Mouse (Mus musculus): ENCODE measurements at regions not wholly inside any gene's neighbourhood (a gene's known extent, or its start where the extent isn't known, plus 50 kb on each side); places are given as distances from the start of the nearest gene placed in this dataset.

- CTCF ChIA-PET = no interaction called here
Measured at GRCm38 (mm10) chr1:120759380-120759779, 157.2 kb downstream of the En1 start.

- CTCF ChIA-PET = no interaction called here
Measured at GRCm38 (mm10) chr1:120761364-120761763, 159.1 kb downstream of the En1 start.

- CTCF ChIA-PET = interaction anchor here (0.6 kb wide), 1 partner anchor 258 kb away, joined by 3 read pairs; no protein-coding TSS in a partner anchor
Measured at GRCm38 (mm10) chr1:120762498-120762897, 160.3 kb downstream of the En1 start.

- CTCF ChIA-PET = interaction anchor here (0.6 kb wide), 1 partner anchor 257 kb away, joined by 3 read pairs; no protein-coding TSS in a partner anchor
Measured at GRCm38 (mm10) chr1:120762921-120763595, 160.8 kb downstream of the En1 start.

- CTCF ChIA-PET = no interaction called here
Measured at GRCm38 (mm10) chr1:120767054-120767453, 164.8 kb downstream of the En1 start.

GRCm38 (mm10) chr1:120771269-120771668, 169.1 kb downstream of the En1 start:
- CTCF ChIA-PET = no interaction called here

DNA sequence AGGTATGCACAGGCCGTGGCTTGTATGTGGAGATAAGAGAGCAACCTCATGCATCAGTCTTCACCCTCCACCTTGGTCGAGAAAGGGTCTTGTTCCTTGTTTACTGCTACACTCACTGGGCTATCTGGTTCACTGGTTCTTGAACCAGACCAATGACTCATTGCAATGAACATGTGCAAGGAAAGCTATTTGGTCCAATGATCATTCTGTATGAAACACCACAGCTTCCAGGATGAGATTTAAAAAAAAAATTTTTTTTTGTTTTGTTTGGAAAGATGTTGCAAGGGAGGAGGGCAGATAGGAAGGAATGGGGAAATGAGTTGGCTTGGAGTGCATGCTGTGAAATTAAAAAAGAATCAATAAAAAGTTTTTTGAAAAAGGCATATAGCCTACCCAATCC, 174.7 kb downstream of the En1 start:
- CTCF ChIA-PET = no interaction called here

DNA sequence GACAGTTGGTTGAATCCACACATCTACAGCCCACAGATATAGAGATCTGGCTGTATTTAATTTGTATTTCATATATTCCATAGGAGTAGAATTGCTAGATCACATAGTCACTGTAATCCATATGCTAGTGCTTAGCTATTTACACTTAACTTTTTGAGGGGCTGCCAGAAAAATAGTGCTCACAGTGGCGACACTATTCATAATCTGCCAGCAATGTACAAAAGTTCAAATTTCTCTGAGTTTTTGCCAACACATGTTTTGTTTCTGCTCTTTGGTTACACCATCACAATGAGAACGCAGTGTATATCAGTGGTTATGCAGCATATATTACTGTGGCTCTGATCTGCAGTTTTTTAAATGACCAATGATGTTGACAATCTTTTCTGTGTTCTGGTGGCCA, 175.2 kb downstream of the En1 start:
- CTCF ChIA-PET = no interaction called here

- CTCF ChIA-PET = no interaction called here
Measured at GRCm38 (mm10) chr1:120795245-120795644, 193.0 kb downstream of the En1 start.

DNA sequence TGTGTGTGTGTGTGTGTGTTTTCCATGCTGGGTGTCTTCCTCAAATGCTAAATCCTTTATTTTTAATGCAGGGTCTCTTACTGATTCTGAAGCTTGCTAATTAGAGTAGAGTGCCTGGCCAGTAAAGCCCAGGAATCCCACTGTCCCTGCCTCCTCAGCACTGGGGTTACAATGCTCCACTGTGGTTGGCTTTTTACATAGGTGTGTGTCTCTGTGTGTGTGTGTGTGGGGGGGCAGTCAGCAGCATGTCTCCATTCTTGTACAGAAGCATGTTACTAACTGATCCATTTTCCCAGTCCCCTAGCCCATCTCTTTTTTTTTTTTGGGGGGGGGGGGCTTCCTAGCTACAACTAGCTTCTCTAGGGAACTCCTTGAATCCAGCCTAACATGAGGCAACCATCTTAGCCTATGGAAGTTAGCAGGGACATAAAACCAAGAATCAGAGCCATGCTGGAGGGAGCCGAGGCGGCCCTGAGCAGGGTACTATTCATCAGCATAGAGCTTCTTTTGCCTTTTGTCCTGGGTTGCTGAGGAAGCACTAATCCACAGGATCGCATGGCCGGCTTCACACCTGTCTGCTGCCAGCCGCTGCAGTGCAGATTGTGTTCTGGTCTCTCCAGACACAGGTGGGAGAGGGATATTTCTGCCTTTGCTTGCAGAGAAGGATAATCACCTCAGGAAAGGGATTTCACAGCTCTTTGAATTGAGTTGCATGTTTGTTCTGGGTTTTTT, 199.2 kb downstream of the En1 start:
- CTCF ChIA-PET = no interaction called here

GRCm38 (mm10) chr1:120801980-120802364, 199.8 kb downstream of the En1 start:
- CTCF ChIA-PET = no interaction called here

DNA sequence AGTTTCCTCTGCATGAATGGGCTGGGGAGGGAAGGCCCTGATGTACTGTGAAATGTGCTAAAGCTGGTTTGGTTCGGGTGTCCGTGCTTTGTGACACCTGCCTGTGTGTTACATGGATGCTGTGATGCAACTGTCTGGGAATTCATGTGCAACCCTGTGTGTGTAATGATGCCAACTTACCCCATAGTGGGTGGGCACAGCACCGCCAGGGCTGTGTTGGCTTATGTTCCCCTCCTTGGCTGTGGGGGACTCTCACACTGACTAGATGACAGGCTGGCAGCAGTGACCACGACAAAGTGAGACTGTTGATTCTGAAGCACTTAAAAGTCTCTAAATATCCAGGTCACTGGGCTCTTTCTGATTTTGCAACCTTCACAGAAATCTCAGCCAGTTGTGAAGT, 212.2 kb downstream of the En1 start:
- CTCF ChIA-PET = no interaction called here

- CTCF ChIA-PET = no interaction called here
Measured at GRCm38 (mm10) chr1:120816237-120816820, 214.1 kb downstream of the En1 start.

DNA sequence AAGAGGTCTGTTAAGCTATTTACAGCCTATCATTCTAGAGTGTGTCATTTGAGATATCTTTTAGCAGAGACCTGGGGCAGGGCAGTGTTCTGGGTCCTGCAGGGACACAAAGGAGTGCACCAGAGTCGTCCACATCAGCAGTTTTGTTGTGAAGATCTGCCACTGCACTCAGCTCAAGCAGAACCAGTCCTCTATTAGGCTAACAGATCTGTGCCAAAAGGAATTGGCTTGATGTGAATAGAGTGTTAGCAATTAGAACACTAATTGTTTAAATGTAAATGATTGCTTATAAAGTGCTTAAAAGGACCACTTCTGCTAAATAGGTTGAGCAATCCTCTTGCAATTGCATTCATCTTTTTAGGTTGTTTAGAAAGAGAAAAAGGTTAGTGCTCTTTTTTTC, 215.3 kb downstream of the En1 start:
- CTCF ChIA-PET = no interaction called here

DNA sequence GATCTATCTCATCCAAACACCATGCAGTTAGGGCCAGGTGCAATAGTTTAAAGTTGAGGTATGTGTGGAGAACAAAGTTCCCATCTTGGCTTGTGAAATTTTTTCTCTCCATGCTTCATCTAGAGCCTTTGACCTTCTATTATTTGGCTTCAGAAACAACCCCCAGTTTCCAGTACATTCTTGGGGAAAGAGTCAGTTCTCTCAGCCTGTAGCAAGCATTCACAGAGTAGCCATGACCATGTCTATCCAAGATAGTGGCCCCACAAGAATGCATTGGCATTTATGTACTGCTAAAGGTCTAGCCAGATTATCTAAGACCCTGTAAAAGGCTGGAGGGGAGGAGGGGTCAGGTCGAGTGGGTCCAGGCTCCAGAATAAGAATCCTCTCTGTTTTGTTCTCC, 229.8 kb downstream of the En1 start:
- CTCF ChIA-PET = no interaction called here

GRCm38 (mm10) chr1:120842596-120842995, 240.4 kb downstream of the En1 start:
- CTCF ChIA-PET = interaction anchor here (0.6 kb wide), 1 partner anchor 1402 kb away, joined by 3 read pairs; no protein-coding TSS in a partner anchor

DNA sequence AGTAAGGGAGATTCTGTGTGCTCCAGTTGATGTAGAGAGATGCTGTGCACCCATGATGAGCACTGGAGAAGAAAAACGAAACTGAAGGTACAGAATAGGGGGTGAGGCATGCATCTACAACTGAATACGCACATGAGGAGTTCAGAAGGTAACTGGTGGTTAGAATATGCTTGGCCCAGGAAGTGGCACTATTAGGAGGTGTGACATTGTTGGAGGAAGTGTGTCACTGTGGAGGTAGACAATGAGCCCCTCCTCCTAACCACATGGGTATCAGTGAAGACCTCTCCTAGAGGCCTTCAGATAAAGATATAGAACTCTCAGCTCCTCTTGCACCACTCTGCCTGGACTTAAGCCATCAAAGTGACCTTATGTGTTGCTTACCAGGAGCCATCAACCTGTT, 243.9 kb downstream of the En1 start:
- CTCF ChIA-PET = no interaction called here

DNA sequence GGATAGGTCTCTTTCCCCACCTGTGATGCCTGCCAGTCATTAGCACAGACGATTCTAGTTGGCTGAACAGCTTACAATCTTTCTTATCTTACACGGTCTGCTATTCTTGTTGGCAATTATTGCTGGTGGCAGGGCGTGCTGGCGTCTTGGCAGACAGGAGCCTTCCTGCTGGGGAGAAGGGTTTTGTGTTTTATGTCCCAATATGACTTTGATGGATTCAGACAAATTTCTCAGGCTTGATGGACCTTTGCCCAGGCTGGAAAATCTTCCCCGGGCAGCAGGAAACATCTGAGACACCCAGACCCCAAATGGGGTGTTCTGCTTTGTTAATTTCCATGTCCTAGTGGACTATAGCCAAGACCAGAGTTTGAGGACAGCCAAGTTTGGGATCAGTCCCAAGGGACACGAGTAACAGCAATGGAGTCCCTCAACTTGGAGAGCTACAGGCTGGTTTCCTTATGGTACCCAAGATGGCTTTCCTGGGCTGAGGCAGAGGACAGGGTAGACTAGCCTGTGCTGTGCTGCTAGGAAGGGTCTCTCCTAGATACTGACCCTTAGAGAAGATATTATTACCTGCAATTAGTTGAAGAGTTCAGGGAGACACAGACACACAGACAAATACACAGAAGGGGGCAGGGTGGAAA, 249.8 kb downstream of the En1 start:
- CTCF ChIA-PET = no interaction called here

DNA sequence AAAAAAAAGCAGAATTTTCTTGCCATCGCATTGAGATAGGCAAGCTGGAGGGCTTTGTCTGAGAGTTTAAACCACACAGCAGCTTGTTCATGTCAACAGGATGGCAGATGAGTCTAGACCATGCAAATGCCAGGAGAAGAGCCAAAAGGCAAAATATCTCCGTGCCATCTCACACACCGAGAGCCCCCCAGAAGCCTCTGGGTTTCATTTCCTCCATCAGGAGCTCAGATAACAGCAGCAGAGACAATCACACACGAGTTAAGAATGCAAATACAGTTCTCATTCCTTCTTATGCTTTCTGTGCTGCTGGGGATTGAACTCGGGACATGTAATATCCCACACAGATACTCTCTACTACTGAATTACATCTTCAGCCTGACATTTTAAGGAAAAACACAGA, 255.3 kb downstream of the En1 start:
- CTCF ChIA-PET = no interaction called here

DNA sequence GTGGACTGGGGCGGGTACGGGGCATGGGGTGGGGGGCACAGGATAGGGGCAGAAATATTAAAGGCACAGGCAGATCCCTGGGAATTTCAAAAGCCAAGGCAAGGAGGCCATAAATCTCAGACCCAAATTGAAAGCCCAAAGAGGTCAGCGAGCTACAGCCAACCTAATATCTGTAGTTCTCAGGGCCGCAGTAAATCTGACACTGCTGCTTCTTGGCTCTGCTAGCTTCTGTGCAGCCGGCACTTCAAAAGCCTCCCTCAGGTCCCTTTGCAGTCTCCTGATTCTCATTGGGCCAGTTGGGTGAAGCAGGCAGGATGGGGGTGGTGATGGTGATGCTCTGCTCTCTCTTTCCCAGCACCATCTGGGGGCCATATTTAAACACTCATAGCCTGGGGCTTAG, 257.3 kb downstream of the En1 start:
- CTCF ChIA-PET = no interaction called here

GRCm38 (mm10) chr1:120872554-120872953, 270.3 kb downstream of the En1 start:
- CTCF ChIA-PET = no interaction called here

- CTCF ChIA-PET = no interaction called here
Measured at GRCm38 (mm10) chr1:120882959-120883549, 280.8 kb downstream of the En1 start.
